Mouse (Mus musculus) embryonic fibroblast, embryonic 13.5 days (primary cell): ENCODE data around the gene Mboat1.

Experiments
- CTCF ChIP-seq: IDR thresholded peaks from 2 replicates; pipeline ENCODE4 v1.5.1; 2011; ENCODE audit warnings: mild to moderate bottlenecking, control low read depth, low read length, moderate library complexity, borderline replicate concordance; ENCODE audit not compliant: insufficient read depth
- POLR2A ChIP-seq: IDR thresholded peaks from 2 replicates; pipeline ENCODE4 v1.6.1; 2011; ENCODE audit warnings: low read depth, mild to moderate bottlenecking, control low read depth, low read length, moderate library complexity

- TF ChIP-seq CTCF = no peak
- no peak for TF ChIP-seq POLR2A
These were observed 118.1 kb downstream of the Mboat1 start for GRCm38 (mm10) chr13:30254421-30254820.
